Mouse (Mus musculus): ENCODE data around the gene Sergef. TPM values are rescaled to one million over a fixed set of nuclear protein-coding genes. Genes with fewer than 3 reads are reported as not detected.

The Sergef gene
- polyA plus RNA-seq, 1 experiment from 2014 or later: 9.3 TPM

- Histone ChIP-seq H3K4me1 (replicated peaks) (peaks cover 5% of the 10 kb centered on the region), H3K27me3 (no peaks in the 10 kb centered on the region), H3K9ac (no peak overlapping the region), H3K9me3 (replicated peaks) (no peaks in the 10 kb centered on the region), H3K4me3 (no peak overlapping the region), H3K4me2 (no peak overlapping the region), H3K36me3 (no peaks in the 10 kb centered on the region), H3K27ac (no peak overlapping the region)
- ATAC-seq (replicated peaks; ENCODE audit: insufficient number of reproducible peaks, insufficient read depth, low FRiP score, low read depth): no peak
- WGBS: 83% methylated on average over 9 of the region's 9 CpGs
Observed at GRCm38 (mm10) chr7:46536456-46537097, 103.0 kb downstream of the Sergef start.

GRCm38 (mm10) chr7:46535429-46535799, 104.2 kb downstream of the Sergef start:
- Histone ChIP-seq H3K4me1 (replicated peaks) (peaks cover 5% of the 10 kb centered on the region), H3K4me3 (no peak overlapping the region), H3K9ac (no peak overlapping the region), H3K27me3 (no peaks in the 10 kb centered on the region), H3K36me3 (no peaks in the 10 kb centered on the region), H3K4me2 (no peak overlapping the region), H3K27ac (no peak overlapping the region), H3K9me3 (replicated peaks) (no peaks in the 10 kb centered on the region)
- WGBS: 32% methylated on average over 10 of the region's 10 CpGs
- no peak for ATAC-seq (replicated peaks; ENCODE audit: insufficient number of reproducible peaks, insufficient read depth, low FRiP score, low read depth)

GRCm38 (mm10) chr7:46534767-46535428, 104.7 kb downstream of the Sergef start:
- H3K27me3 ChIP-seq: no peaks in the 10 kb centered on the region
- ATAC-seq (replicated peaks; ENCODE audit: insufficient number of reproducible peaks, insufficient read depth, low FRiP score, low read depth): no peak
- 76% methylated on average over 11 of the region's 11 CpGs for WGBS
- no peak overlapping the region for H3K9ac ChIP-seq
- H3K4me1 ChIP-seq (replicated peaks): peaks cover 5% of the 10 kb centered on the region
- no peak overlapping the region for H3K4me2 ChIP-seq
- no peak overlapping the region for H3K27ac ChIP-seq
- no peak overlapping the region for H3K4me3 ChIP-seq
- no peaks in the 10 kb centered on the region for H3K36me3 ChIP-seq
- H3K9me3 ChIP-seq (replicated peaks): no peaks in the 10 kb centered on the region

- Histone ChIP-seq H3K4me1 (replicated peaks) (peaks cover 5% of the 10 kb centered on the region), H3K4me3 (no peak overlapping the region), H3K9ac (no peak overlapping the region), H3K9me3 (replicated peaks) (no peaks in the 10 kb centered on the region), H3K27me3 (no peaks in the 10 kb centered on the region), H3K4me2 (no peak overlapping the region), H3K27ac (no peak overlapping the region), H3K36me3 (no peaks in the 10 kb centered on the region)
- ATAC-seq (replicated peaks; ENCODE audit: insufficient number of reproducible peaks, insufficient read depth, low FRiP score, low read depth): no peak
- WGBS: 68% methylated on average over 11 of the region's 11 CpGs
Observed at GRCm38 (mm10) chr7:46533518-46533917, 106.1 kb downstream of the Sergef start.

- H3K4me2 ChIP-seq: no peak overlapping the region
- peaks cover 5% of the 10 kb centered on the region for H3K4me1 ChIP-seq (replicated peaks)
- 76% methylated on average over 5 of the region's 5 CpGs for WGBS
- ATAC-seq (replicated peaks; ENCODE audit: insufficient number of reproducible peaks, insufficient read depth, low FRiP score, low read depth): no peak
- H3K4me3 ChIP-seq: no peak overlapping the region
- no peaks in the 10 kb centered on the region for H3K36me3 ChIP-seq
- H3K9ac ChIP-seq: no peak overlapping the region
- no peaks in the 10 kb centered on the region for H3K27me3 ChIP-seq
- H3K9me3 ChIP-seq (replicated peaks): no peaks in the 10 kb centered on the region
- no peak overlapping the region for H3K27ac ChIP-seq
Observed at GRCm38 (mm10) chr7:46531345-46531744, 108.3 kb downstream of the Sergef start.

- no peaks in the 10 kb centered on the region for H3K27me3 ChIP-seq
- H3K4me1 ChIP-seq (replicated peaks): no peaks in the 10 kb centered on the region
- no peak overlapping the region for H3K4me3 ChIP-seq
- H3K36me3 ChIP-seq: no peaks in the 10 kb centered on the region
- 58% methylated on average over 8 of the region's 8 CpGs for WGBS
- no peak; the same call in 1 of the 2 replicates for ATAC-seq (replicated peaks; ENCODE audit: insufficient number of reproducible peaks, insufficient read depth, low FRiP score, low read depth)
- no peak overlapping the region for H3K27ac ChIP-seq
- no peak overlapping the region for H3K4me2 ChIP-seq
- no peak overlapping the region for H3K9ac ChIP-seq
- no peaks in the 10 kb centered on the region for H3K9me3 ChIP-seq (replicated peaks)
Observed at GRCm38 (mm10) chr7:46529930-46530329, 109.7 kb downstream of the Sergef start.

GRCm38 (mm10) chr7:46529259-46529658, 110.3 kb downstream of the Sergef start:
- WGBS: 80% methylated on average over 5 of the region's 5 CpGs
- Histone ChIP-seq H3K4me1 (replicated peaks) (no peaks in the 10 kb centered on the region), H3K9ac (no peak overlapping the region), H3K27ac (no peak overlapping the region), H3K4me3 (no peak overlapping the region), H3K27me3 (no peaks in the 10 kb centered on the region), H3K4me2 (no peak overlapping the region), H3K36me3 (no peaks in the 10 kb centered on the region), H3K9me3 (replicated peaks) (no peaks in the 10 kb centered on the region)
- ATAC-seq (replicated peaks; ENCODE audit: insufficient number of reproducible peaks, insufficient read depth, low FRiP score, low read depth): no peak

GRCm38 (mm10) chr7:46526665-46527154, 112.9 kb downstream of the Sergef start:
- no peaks in the 10 kb centered on the region for H3K36me3 ChIP-seq
- H3K4me1 ChIP-seq (replicated peaks): no peaks in the 10 kb centered on the region
- 34% methylated on average over 6 of the region's 6 CpGs for WGBS
- H3K27me3 ChIP-seq: no peaks in the 10 kb centered on the region
- H3K27ac ChIP-seq: no peak overlapping the region
- ATAC-seq (replicated peaks; ENCODE audit: insufficient number of reproducible peaks, insufficient read depth, low FRiP score, low read depth): no peak
- no peaks in the 10 kb centered on the region for H3K9me3 ChIP-seq (replicated peaks)
- no peak overlapping the region for H3K4me3 ChIP-seq
- H3K4me2 ChIP-seq: no peak overlapping the region
- no peak overlapping the region for H3K9ac ChIP-seq

- Histone ChIP-seq H3K36me3 (no peaks in the 10 kb centered on the region), H3K4me2 (no peak overlapping the region), H3K27me3 (no peaks in the 10 kb centered on the region), H3K9ac (no peak overlapping the region), H3K4me3 (no peak overlapping the region), H3K9me3 (replicated peaks) (no peaks in the 10 kb centered on the region), H3K4me1 (replicated peaks) (no peaks in the 10 kb centered on the region), H3K27ac (no peak overlapping the region)
- no peak for ATAC-seq (replicated peaks; ENCODE audit: insufficient number of reproducible peaks, insufficient read depth, low FRiP score, low read depth)
- WGBS: 76% methylated on average over 7 of the region's 7 CpGs
Observed at GRCm38 (mm10) chr7:46523215-46523614, 116.4 kb downstream of the Sergef start.

GRCm38 (mm10) chr7:46521794-46522193, 117.8 kb downstream of the Sergef start:
- Histone ChIP-seq H3K36me3 (no peaks in the 10 kb centered on the region), H3K4me2 (no peak overlapping the region), H3K27me3 (no peaks in the 10 kb centered on the region), H3K9me3 (replicated peaks) (no peaks in the 10 kb centered on the region), H3K4me1 (replicated peaks) (no peaks in the 10 kb centered on the region), H3K27ac (no peak overlapping the region), H3K4me3 (no peak overlapping the region), H3K9ac (no peak overlapping the region)
- ATAC-seq (replicated peaks; ENCODE audit: insufficient number of reproducible peaks, insufficient read depth, low FRiP score, low read depth): no peak
- WGBS: 93% methylated on average over 17 of the region's 17 CpGs

GRCm38 (mm10) chr7:46519148-46519547, 120.5 kb downstream of the Sergef start:
- Histone ChIP-seq H3K9me3 (replicated peaks) (no peaks in the 10 kb centered on the region), H3K27ac (no peak overlapping the region), H3K4me2 (no peak overlapping the region), H3K36me3 (no peaks in the 10 kb centered on the region), H3K27me3 (no peaks in the 10 kb centered on the region), H3K4me1 (replicated peaks) (no peaks in the 10 kb centered on the region), H3K9ac (no peak overlapping the region), H3K4me3 (no peak overlapping the region)
- 69% methylated on average over 11 of the region's 11 CpGs for WGBS
- no peak for ATAC-seq (replicated peaks; ENCODE audit: insufficient number of reproducible peaks, insufficient read depth, low FRiP score, low read depth)

GRCm38 (mm10) chr7:46517158-46517557, 122.4 kb downstream of the Sergef start:
- H3K4me1 ChIP-seq (replicated peaks): no peaks in the 10 kb centered on the region
- H3K4me3 ChIP-seq: no peak overlapping the region
- no peak for ATAC-seq (replicated peaks; ENCODE audit: insufficient number of reproducible peaks, insufficient read depth, low FRiP score, low read depth)
- H3K27me3 ChIP-seq: no peaks in the 10 kb centered on the region
- no peaks in the 10 kb centered on the region for H3K36me3 ChIP-seq
- WGBS: 45% methylated on average over 5 of the region's 5 CpGs
- H3K9ac ChIP-seq: no peak overlapping the region
- H3K27ac ChIP-seq: no peak overlapping the region
- no peak overlapping the region for H3K4me2 ChIP-seq
- H3K9me3 ChIP-seq (replicated peaks): no peaks in the 10 kb centered on the region
